Mouse (Mus musculus): ENCODE data around the gene Gpn3.

DNA sequence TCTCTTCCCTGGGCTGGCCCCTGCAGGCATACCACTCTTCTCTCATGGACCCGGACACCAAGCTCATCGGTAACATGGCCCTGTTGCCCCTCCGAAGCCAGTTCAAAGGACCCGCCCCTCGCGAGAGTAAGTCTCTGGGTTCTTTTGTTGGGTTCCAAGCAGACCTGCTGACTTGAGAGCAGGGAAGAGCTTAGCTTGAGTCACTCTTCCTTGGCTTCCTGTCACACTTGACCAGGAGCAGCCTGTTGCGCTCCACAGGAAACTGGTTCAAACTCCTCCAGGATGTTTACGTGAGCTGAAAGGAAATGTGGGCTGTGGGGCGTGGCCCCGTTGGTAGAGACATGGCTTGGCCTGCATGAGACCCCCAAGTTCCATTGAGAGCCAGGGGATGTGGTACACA is 25.1 kb downstream of the Gpn3 start:
- no peak for TF ChIP-seq CTCF (IDR thresholded peaks at IDR 0.05)
- peak; percentile 90 for TF ChIP-seq EP300 (IDR thresholded peaks at IDR 0.05)
